12 mouse cellular contexts compared by ENCODE assay signal in the genomic region with DNA sequence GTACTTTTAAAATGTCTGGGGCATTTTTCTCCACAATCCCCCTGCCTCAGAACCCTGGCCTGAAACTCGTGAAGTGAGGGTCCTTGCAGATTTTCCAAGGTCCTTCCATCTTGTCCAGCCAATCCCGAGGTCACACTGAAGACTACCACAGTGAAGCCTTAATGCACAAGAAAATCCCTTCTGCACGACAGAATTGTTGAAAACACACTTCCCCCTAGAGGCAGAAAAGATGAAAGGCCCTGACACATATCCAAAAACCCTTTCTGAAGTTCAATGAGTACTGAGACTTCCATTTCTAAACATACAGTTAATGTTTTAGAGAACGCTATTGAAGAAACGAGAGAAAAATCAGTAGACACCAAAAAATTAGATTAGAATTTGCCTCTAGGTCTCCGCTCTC. TPM values are rescaled to one million over a fixed set of nuclear protein-coding genes. Genes with fewer than 3 reads are reported as not detected.
A peak's percentile ranks its signal among the peaks of the same experiment; 100 is the strongest.
DNase-seq lines count a peak whose midpoint lies in the region; ATAC-seq and TF ChIP-seq lines count a peak whose summit lies in the region.
"Had no signal": no experiment of that assay in that cellular context is flagged by ENCODE, and none has a peak within 500 bp of the region (broad histone marks: within the 10 kb centered on the region; RNA-seq: fewer than 3 reads in every experiment).

No protein-coding gene starts in this region.

- peaks cover 2% of the 10 kb centered on the region; the same call in 1 of the 2 replicates for H3K27me3 ChIP-seq in heart, embryonic 10.5 days (ENCODE audit: insufficient read depth, poor library complexity, severe bottlenecking)
- no peaks in the 10 kb centered on the region for H3K27me3 ChIP-seq in lung, postnatal 0 days (replicated peaks; ENCODE audit: insufficient read depth, low read length)
- H3K27me3 ChIP-seq: heart, embryonic 12.5 days had no signal

- no peak overlapping the region for H3K4me3 ChIP-seq in heart, embryonic 10.5 days
- H3K4me3 ChIP-seq in lung, postnatal 0 days (ENCODE audit: low read depth, low read length): no peak overlapping the region
- H3K4me3 ChIP-seq: erythroblast, embryonic 14.5 days; heart, embryonic 12.5 days; limb, embryonic 15.5 days; myocyte had no signal

- H3K9me3 ChIP-seq in heart, embryonic 10.5 days: no peaks in the 10 kb centered on the region
- H3K9me3 ChIP-seq in lung, postnatal 0 days (ENCODE audit: low read length): no peaks in the 10 kb centered on the region
- H3K9me3 ChIP-seq: heart, embryonic 12.5 days; limb, embryonic 15.5 days had no signal

- intact Hi-C loops in heart, postnatal 10 days (cut with DNase I): loop anchor here (1.0 to 2.0 kb wide), 3 partner anchors 157 to 501 kb away; no protein-coding TSS in a partner anchor

- no peak overlapping the region for H3K4me2 ChIP-seq in lung, postnatal 0 days (replicated peaks; ENCODE audit: low read depth, low read length)
- H3K4me2 ChIP-seq: heart, embryonic 12.5 days; limb, embryonic 15.5 days had no signal

- no peak for ATAC-seq in lung, postnatal 0 days

- 38% methylated on average over 6 of the region's 6 CpGs for WGBS in heart, embryonic 10.5 days
- WGBS in lung, postnatal 0 days: 29% methylated on average over 6 of the region's 6 CpGs

- peaks cover 9% of the 10 kb centered on the region for H3K4me1 ChIP-seq in heart, embryonic 10.5 days
- 0 out of 2 replicates have a peak, but pooled peaks cover 5% of the 10 kb centered on the region for H3K4me1 ChIP-seq in lung, postnatal 0 days (ENCODE audit: insufficient read depth, low read depth, low read length)

- H3K9ac ChIP-seq in lung, postnatal 0 days (replicated peaks; ENCODE audit: low read depth): no peak overlapping the region
- H3K9ac ChIP-seq: heart, embryonic 12.5 days; limb, embryonic 15.5 days had no signal

- TF ChIP-seq EP300 in lung, postnatal 0 days (IDR thresholded peaks at IDR 0.05): no peak

- peak; percentile 70 for TF ChIP-seq CTCF in lung, postnatal 0 days (IDR thresholded peaks at IDR 0.05)

- H3K36me3 ChIP-seq in heart, embryonic 10.5 days: no peaks in the 10 kb centered on the region
- H3K36me3 ChIP-seq in lung, postnatal 0 days (ENCODE audit: insufficient read depth, low read length): no peaks in the 10 kb centered on the region
- H3K36me3 ChIP-seq: heart, embryonic 12.5 days; limb, embryonic 15.5 days had no signal

- no peak overlapping the region for H3K27ac ChIP-seq in heart, embryonic 10.5 days
- H3K27ac ChIP-seq in lung, postnatal 0 days (ENCODE audit: low read length): no peak overlapping the region
- H3K27ac ChIP-seq: limb, embryonic 15.5 days had no signal

- peak; percentile 26 to 35 for DNase-seq in heart, postnatal 10 days
- DNase-seq in heart, embryonic 10.5 days (ENCODE audit: low spot score): no peak
- DNase-seq in lung, postnatal 0 days (ENCODE audit: low spot score): peak; percentile 51
- no peak for DNase-seq in lung, postnatal 4 days
- peak; percentile 18 for DNase-seq in ZHBTc4 (ENCODE audit: low read depth, low spot score)
- peak; percentile 15 for DNase-seq in mesoderm, embryonic 11.5 days (ENCODE audit: low read depth, low spot score)
- DNase-seq in urinary bladder, adult 2 months (ENCODE audit: low spot score): no peak
- DNase-seq: thymus, adult 2 months had no signal

RNA-seq across cellular contexts. Expression of gene Npr3, which starts 2.8 kb away (rescaled TPM):
- 10 to 100 TPM; 29.2 to 32.9 TPM for total RNA-seq in heart, postnatal 10 days (2021)
- polyA plus RNA-seq in heart, embryonic 10.5 days (2016; fragmentation: Nextera tagmentation; extraction: Ambion mirVana): 12.0 and 14.8 TPM in 2 replicates
- polyA plus RNA-seq in lung, postnatal 0 days (2015; fragmentation: Nextera tagmentation; extraction: Ambion mirVana): 11.2 and 16.4 TPM in 2 replicates
- polyA plus RNA-seq in urinary bladder, adult 2 months (2012; rRNA removed): 3.2 and 3.7 TPM in 2 replicates
- polyA plus RNA-seq: erythroblast, embryonic 14.5 days had no signal

Comparison
In these comparisons a context has a peak if more than half of its experiments do, and no peak if none do; other contexts are left out.
1. DNase-seq: peak in heart, postnatal 10 days (2 of 2), lung, postnatal 0 days (single experiment), ZHBTc4 (single experiment) and mesoderm, embryonic 11.5 days (single experiment); none in heart, embryonic 10.5 days (single experiment), lung, postnatal 4 days (0 of 2) and urinary bladder, adult 2 months (single experiment).